8 mouse cellular contexts compared by ENCODE assay signal in genomic region chr7:29179323-29179722, GRCm38 (mm10). TPM values are rescaled to one million over a fixed set of nuclear protein-coding genes. Genes with fewer than 3 reads are reported as not detected.
A peak's percentile ranks its signal among the peaks of the same experiment; 100 is the strongest.
DNase-seq lines count a peak whose midpoint lies in the region; ATAC-seq and TF ChIP-seq lines count a peak whose summit lies in the region.

No protein-coding gene starts in this region.

- no peaks in the 10 kb centered on the region for H3K9me3 ChIP-seq in embryonic facial prominence, embryonic 15.5 days (replicated peaks)
- no peaks in the 10 kb centered on the region; the same call in 1 of the 2 replicates for H3K9me3 ChIP-seq in limb, embryonic 11.5 days (ENCODE audit: control insufficient read depth, low read length)

- peaks cover 47% of the 10 kb centered on the region for H3K79me2 ChIP-seq in myocyte (ENCODE audit: control insufficient read depth, insufficient read depth)

- H3K36me3 ChIP-seq in embryonic facial prominence, embryonic 15.5 days = peaks cover 32% of the 10 kb centered on the region
- peaks cover 16% of the 10 kb centered on the region for H3K36me3 ChIP-seq in limb, embryonic 11.5 days (ENCODE audit: control insufficient read depth, insufficient read depth, low read length)
- peaks cover 22% of the 10 kb centered on the region for H3K36me3 ChIP-seq in myocyte (ENCODE audit: control insufficient read depth, insufficient read depth)

- peak overlapping the region; percentile 75 for H3K4me2 ChIP-seq in embryonic facial prominence, embryonic 15.5 days (replicated peaks)
- H3K4me2 ChIP-seq in limb, embryonic 11.5 days (ENCODE audit: low read depth, severe bottlenecking) = peak overlapping the region; percentile 71
- peak overlapping the region; percentile 67 for H3K4me2 ChIP-seq in myocyte (ENCODE audit: low read depth)

- no peak overlapping the region for H3K27ac ChIP-seq in embryonic facial prominence, embryonic 15.5 days (replicated peaks)
- H3K27ac ChIP-seq in limb, embryonic 11.5 days (replicated peaks; ENCODE audit: low read depth, low read length) = no peak overlapping the region

- no peak for ATAC-seq in embryonic facial prominence, embryonic 15.5 days (ENCODE audit: insufficient number of reproducible peaks, low FRiP score, low TSS enrichment, low read depth)
- no peak for ATAC-seq in limb, embryonic 11.5 days (ENCODE audit: insufficient number of reproducible peaks, low FRiP score, low TSS enrichment, low read depth)
- ATAC-seq in activated CD4-positive, CD25-positive, alpha-beta regulatory T cell, adult 4 months = no peak

- TF ChIP-seq POLR2A in myocyte (IDR thresholded peaks at IDR 0.05; ENCODE audit: insufficient read length, low read depth) = peak; percentile 48

- H3K4me1 ChIP-seq in embryonic facial prominence, embryonic 15.5 days = peaks cover 17% of the 10 kb centered on the region
- peaks cover 10% of the 10 kb centered on the region for H3K4me1 ChIP-seq in limb, embryonic 11.5 days (ENCODE audit: control insufficient read depth, insufficient read depth, low read length)

- peak overlapping the region; percentile 81 for H3K4me3 ChIP-seq in embryonic facial prominence, embryonic 15.5 days (replicated peaks)
- peak overlapping the region; percentile 83 for H3K4me3 ChIP-seq in limb, embryonic 11.5 days (ENCODE audit: low read depth, low read length)
- H3K4me3 ChIP-seq in myocyte = peak overlapping the region; percentile 80

- H3K27me3 ChIP-seq in embryonic facial prominence, embryonic 15.5 days = peaks cover 6% of the 10 kb centered on the region; the same call in 1 of the 2 replicates
- H3K27me3 ChIP-seq in limb, embryonic 11.5 days (ENCODE audit: control insufficient read depth, insufficient read depth, low read length) = peaks cover 3% of the 10 kb centered on the region; the same call in 1 of the 2 replicates
- H3K27me3 ChIP-seq in myocyte (ENCODE audit: control insufficient read depth, insufficient read depth, insufficient read length) = no peaks in the 10 kb centered on the region

- DNase-seq in cerebellum, adult 9-11 months = peak; percentile 32
- no peak for DNase-seq in cerebellum, adult 18-20 months
- peak; percentile 82 for DNase-seq in 416B (ENCODE audit: low read depth)
- no peak for DNase-seq in limb, embryonic 11.5 days (ENCODE audit: low spot score)
- DNase-seq in left cerebral cortex, adult 8-10 months (ENCODE audit: low spot score in 2 of 2) = no peak

- 28% methylated on average over 7 of the region's 7 CpGs for WGBS in embryonic facial prominence, embryonic 15.5 days
- 66% methylated on average over 7 of the region's 7 CpGs for WGBS in limb, embryonic 11.5 days

- no peak overlapping the region for H3ac ChIP-seq in myocyte (ENCODE audit: control insufficient read depth, insufficient read length)

- 0 out of 2 replicates have a peak overlapping the region, but pooled peaks have one; percentile 64 for H3K9ac ChIP-seq in embryonic facial prominence, embryonic 15.5 days
- H3K9ac ChIP-seq in limb, embryonic 11.5 days (ENCODE audit: low read length) = no peak overlapping the region

TF ChIP-seq in myocyte, 11 proteins besides CTCF, POLR2A, EP300 and RAD21:
- TF ChIP-seq SRF (IDR thresholded peaks at IDR 0.05; ENCODE audit: control insufficient read depth, insufficient read length, low read depth) (no peak), MAX (IDR thresholded peaks at IDR 0.05; ENCODE audit: low read depth) (peak; percentile 46), POLR2AphosphoS2 (IDR thresholded peaks at IDR 0.05; ENCODE audit: insufficient read length, low read depth) (peak; percentile 37), USF1 (IDR thresholded peaks at IDR 0.05; ENCODE audit: low read depth) (no peak)

RNA-seq across cellular contexts. Expression of gene Psmd8, which starts 1.2 kb away (rescaled TPM):
- 259 and 275 TPM in 2 replicates for polyA plus RNA-seq in embryonic facial prominence, embryonic 15.5 days (2015; fragmentation: Nextera tagmentation; extraction: Ambion mirVana)
- 336 and 340 TPM in 2 replicates for polyA plus RNA-seq in limb, embryonic 11.5 days (2014; fragmentation: Nextera tagmentation; extraction: Ambion mirVana)
- 404 TPM for polyA plus RNA-seq in myocyte (2012; fragmentation: generic; extraction: Trizol)
- total RNA-seq in left cerebral cortex, adult 8-10 months (2022) = 100 to 1,000 TPM; 118 to 137 (median 127) TPM
- 100 to 1,000 TPM; 214 to 229 TPM for polyA plus RNA-seq in activated CD4-positive, CD25-positive, alpha-beta regulatory T cell, adult 4 months (2017; shearing (Covaris generic))

RNA-seq across cellular contexts. Expression of gene Spred3, which starts 9.1 kb away (rescaled TPM):
- 2.5 and 3.3 TPM in 2 replicates for polyA plus RNA-seq in embryonic facial prominence, embryonic 15.5 days (2015; fragmentation: Nextera tagmentation; extraction: Ambion mirVana)
- polyA plus RNA-seq in limb, embryonic 11.5 days (2014; fragmentation: Nextera tagmentation; extraction: Ambion mirVana) = 4.7 and 5.1 TPM in 2 replicates
- 4.1 TPM for polyA plus RNA-seq in myocyte (2012; fragmentation: generic; extraction: Trizol)
- 10 to 100 TPM; 30.7 to 39.6 (median 38.9) TPM for total RNA-seq in left cerebral cortex, adult 8-10 months (2022)
- polyA plus RNA-seq in activated CD4-positive, CD25-positive, alpha-beta regulatory T cell, adult 4 months (2017; shearing (Covaris generic)) = under 1 TPM in 1 of 2 experiments, not detected in 1; 0.78 TPM

RNA-seq across cellular contexts. Expression of gene Ggn, which starts 9.3 kb away (rescaled TPM):
- polyA plus RNA-seq in embryonic facial prominence, embryonic 15.5 days (2015; fragmentation: Nextera tagmentation; extraction: Ambion mirVana) = 0.51 and 0.69 TPM in 2 replicates
- polyA plus RNA-seq in limb, embryonic 11.5 days (2014; fragmentation: Nextera tagmentation; extraction: Ambion mirVana) = 0.23 and 0.81 TPM in 2 replicates
- polyA plus RNA-seq in myocyte (2012; fragmentation: generic; extraction: Trizol) = 0.89 TPM
- 1 to 10 TPM in 1 of 4 experiments, under 1 TPM in 3; 0.54 to 1.7 (median 0.67) TPM for total RNA-seq in left cerebral cortex, adult 8-10 months (2022)
- not detected for polyA plus RNA-seq in activated CD4-positive, CD25-positive, alpha-beta regulatory T cell, adult 4 months (2017; shearing (Covaris generic))

RNA-seq across cellular contexts. Expression of gene Fam98c, which starts 23.3 kb away (rescaled TPM):
- 22.8 and 24.6 TPM in 2 replicates for polyA plus RNA-seq in embryonic facial prominence, embryonic 15.5 days (2015; fragmentation: Nextera tagmentation; extraction: Ambion mirVana)
- polyA plus RNA-seq in limb, embryonic 11.5 days (2014; fragmentation: Nextera tagmentation; extraction: Ambion mirVana) = 10.1 and 11.9 TPM in 2 replicates
- polyA plus RNA-seq in myocyte (2012; fragmentation: generic; extraction: Trizol) = 11.6 TPM
- 10 to 100 TPM; 34.8 to 36.2 (median 35.5) TPM for total RNA-seq in left cerebral cortex, adult 8-10 months (2022)
- 10 to 100 TPM; 11.4 to 16.3 TPM for polyA plus RNA-seq in activated CD4-positive, CD25-positive, alpha-beta regulatory T cell, adult 4 months (2017; shearing (Covaris generic))

RNA-seq across cellular contexts. Expression of gene Catsperg1, which starts 34.5 kb away (rescaled TPM):
- polyA plus RNA-seq in embryonic facial prominence, embryonic 15.5 days (2015; fragmentation: Nextera tagmentation; extraction: Ambion mirVana) = 1.1 and 1.3 TPM in 2 replicates
- 0.16 and 0.45 TPM in 2 replicates for polyA plus RNA-seq in limb, embryonic 11.5 days (2014; fragmentation: Nextera tagmentation; extraction: Ambion mirVana)
- polyA plus RNA-seq in myocyte (2012; fragmentation: generic; extraction: Trizol) = not detected
- total RNA-seq in left cerebral cortex, adult 8-10 months (2022) = 1 to 10 TPM; 1.1 to 1.7 (median 1.4) TPM
- under 1 TPM in 1 of 2 experiments, not detected in 1; 0.15 TPM for polyA plus RNA-seq in activated CD4-positive, CD25-positive, alpha-beta regulatory T cell, adult 4 months (2017; shearing (Covaris generic))

Comparison
In these comparisons a context has a peak if more than half of its experiments do, and no peak if none do; other contexts are left out.
1. DNase-seq: peak in cerebellum, adult 9-11 months (single experiment) and 416B (single experiment); none in cerebellum, adult 18-20 months (0 of 2), limb, embryonic 11.5 days (single experiment) and left cerebral cortex, adult 8-10 months (0 of 2).
2. Peak in every context shown above with its lines, with median percentiles within 50 percentile points of each other: H3K4me2 ChIP-seq and H3K4me3 ChIP-seq.